ENCODE assay signal across 10 mouse cellular contexts in genomic region chr1:150583734-150584133, GRCm38 (mm10).
A peak's percentile ranks its signal among the peaks of the same experiment; 100 is the strongest.
DNase-seq lines count a peak whose midpoint lies in the region.
"Had no signal": no experiment of that assay in that cellular context is flagged by ENCODE, and none has a peak within 500 bp of the region (broad histone marks: within the 10 kb centered on the region; RNA-seq: fewer than 3 reads in every experiment).

No protein-coding gene starts in this region.

- H3K4me3 ChIP-seq in embryonic facial prominence, embryonic 10.5 days = no peak overlapping the region
- H3K4me3 ChIP-seq: embryonic facial prominence, embryonic 12.5 days; liver, embryonic 12.5 days had no signal

- H3K27ac ChIP-seq in embryonic facial prominence, embryonic 10.5 days (replicated peaks) = peak overlapping the region; percentile 14
- H3K27ac ChIP-seq: embryonic facial prominence, embryonic 12.5 days; liver, embryonic 12.5 days had no signal

- no peaks in the 10 kb centered on the region for H3K9me3 ChIP-seq in embryonic facial prominence, embryonic 10.5 days
- H3K9me3 ChIP-seq: embryonic facial prominence, embryonic 12.5 days; liver, embryonic 12.5 days had no signal

- peak; percentile 16 to 25 for DNase-seq in left cerebral cortex, postnatal 10 days (ENCODE audit: extremely low spot score in 1 of 2, low spot score in 2 of 2)
- no peak for DNase-seq in left cerebral cortex, adult 8-10 months (ENCODE audit: low spot score in 2 of 2)
- DNase-seq in embryonic facial prominence, embryonic 10.5 days (ENCODE audit: low spot score) = no peak
- peak; percentile 30 for DNase-seq in mesoderm, embryonic 11.5 days (ENCODE audit: low read depth, low spot score)
- DNase-seq in retina, embryonic 14.5 days (ENCODE audit: low spot score) = peak; percentile 27
- DNase-seq in c-Kit-positive CD71-positive TER-119-positive erythroid progenitor cells, embryonic 14.5 days (ENCODE audit: low spot score) = no peak
- no peak for DNase-seq in spleen, postnatal 14 days (ENCODE audit: low spot score in 2 of 2)
- no peak for DNase-seq in MN1 (ENCODE audit: low spot score)

- H3K4me1 ChIP-seq in embryonic facial prominence, embryonic 10.5 days = peaks cover 5% of the 10 kb centered on the region; the same call in 1 of the 2 replicates
- H3K4me1 ChIP-seq: embryonic facial prominence, embryonic 12.5 days; liver, embryonic 12.5 days had no signal

- 60% methylated on average over 8 of the region's 8 CpGs for WGBS in embryonic facial prominence, embryonic 10.5 days

- intact Hi-C loops in left cerebral cortex, postnatal 10 days (cut with DNase I) = no loop called here

- peaks cover 72% of the 10 kb centered on the region for H3K36me3 ChIP-seq in embryonic facial prominence, embryonic 10.5 days (replicated peaks)
- H3K36me3 ChIP-seq: liver, embryonic 12.5 days had no signal

- H3K27me3 ChIP-seq in embryonic facial prominence, embryonic 10.5 days (replicated peaks; ENCODE audit: low read depth, poor library complexity, severe bottlenecking) = peaks cover 10% of the 10 kb centered on the region; the same call in 1 of the 2 replicates
- H3K27me3 ChIP-seq: embryonic facial prominence, embryonic 12.5 days; liver, embryonic 12.5 days had no signal

Comparison
In these comparisons a context has a peak if more than half of its experiments do, and no peak if none do; other contexts are left out.
1. DNase-seq: peak in left cerebral cortex, postnatal 10 days (2 of 2), mesoderm, embryonic 11.5 days (single experiment) and retina, embryonic 14.5 days (single experiment); none in left cerebral cortex, adult 8-10 months (0 of 2), embryonic facial prominence, embryonic 10.5 days (single experiment), c-Kit-positive CD71-positive TER-119-positive erythroid progenitor cells, embryonic 14.5 days (single experiment), spleen, postnatal 14 days (0 of 2) and MN1 (single experiment).